Mouse (Mus musculus) intestine, embryonic 15.5 days (tissue): ENCODE data around the gene Alkbh6. TPM values are rescaled to one million over a fixed set of nuclear protein-coding genes. Genes with fewer than 3 reads are reported as not detected.

Source experiments
- ATAC-seq: fragments of 200-750 bp; cut with Nextera tagmentation; 2 replicates; pipeline ENCODE4 v1.8.0; 2017; ENCODE audit warnings: moderate TSS enrichment, moderate library complexity
- H3K27ac ChIP-seq: fragments of 300-500 bp; sonication (generic); 2 replicates; pipeline ENCODE4 v1.5.1; 2015; ENCODE audit warnings: mild to moderate bottlenecking, inconsistent platforms
- H3K27me3 ChIP-seq: fragments of 300-500 bp; sonication (generic); replicated peaks from 2 replicates; pipeline ENCODE4 v1.6.1; 2015; ENCODE audit warnings: inconsistent platforms
- H3K36me3 ChIP-seq: fragments of 300-500 bp; sonication (generic); 2 replicates; pipeline ENCODE4 v1.6.1; 2015; ENCODE audit warnings: inconsistent platforms
- H3K4me1 ChIP-seq: fragments of 300-500 bp; sonication (generic); replicated peaks from 2 replicates; pipeline ENCODE4 v1.6.1; 2015; ENCODE audit warnings: inconsistent platforms
- H3K4me2 ChIP-seq: fragments of 300-500 bp; sonication (generic); replicated peaks from 2 replicates; pipeline ENCODE4 v1.6.1; 2015; ENCODE audit warnings: mild to moderate bottlenecking, inconsistent platforms
- H3K4me3 ChIP-seq: fragments of 300-500 bp; sonication (generic); replicated peaks from 2 replicates; pipeline ENCODE4 v1.5.1; 2015; ENCODE audit warnings: inconsistent platforms
- H3K9ac ChIP-seq: fragments of 300-500 bp; sonication (generic); 2 replicates; pipeline ENCODE4 v1.6.1; 2015; ENCODE audit warnings: inconsistent platforms
- H3K9me3 ChIP-seq: fragments of 300-500 bp; sonication (generic); 2 replicates; pipeline ENCODE4 v1.6.1; 2016; ENCODE audit warnings: inconsistent platforms
- WGBS: fragments of 180-500 bp; shearing (Covaris S2); methylation state at CpG from one replicate; pipeline ENCODE4 v1.1.7; 2015; 5-methylcytosine and 5-hydroxymethylcytosine counted together
- polyA plus RNA-seq: library from polyadenylated mRNA; unstranded; fragments of >200 nt; fragmentation: Nextera tagmentation; extraction: Ambion mirVana; gene quantifications from 2 replicates; pipeline ENCODE4 v1.2.1, GENCODE M21; 2015

The Alkbh6 gene
- polyA plus RNA-seq, 1 experiment from 2014 or later = 63.9 TPM

- 58% methylated on average over 3 of the region's 3 CpGs for WGBS
- Histone ChIP-seq H3K4me1 (no peaks in the 10 kb centered on the region), H3K9ac (no peak overlapping the region), H3K36me3 (peaks cover 9% of the 10 kb centered on the region), H3K4me3 (no peak overlapping the region), H3K4me2 (no peak overlapping the region), H3K9me3 (no peaks in the 10 kb centered on the region), H3K27me3 (no peaks in the 10 kb centered on the region), H3K27ac (no peak overlapping the region)
- ATAC-seq = no peak
These were observed 7.6 kb upstream of the Alkbh6 start for GRCm38 (mm10) chr7:30300914-30301313.

- 91% methylated on average over 16 of the region's 16 CpGs for WGBS
- H3K4me1 ChIP-seq = peaks cover 12% of the 10 kb centered on the region
- H3K27me3 ChIP-seq = no peaks in the 10 kb centered on the region
- ATAC-seq = no peak
- H3K4me3 ChIP-seq = no peak overlapping the region
- H3K9me3 ChIP-seq = no peaks in the 10 kb centered on the region
- H3K4me2 ChIP-seq = no peak overlapping the region
- no peak overlapping the region for H3K27ac ChIP-seq
- H3K9ac ChIP-seq = no peak overlapping the region
- peaks cover 5% of the 10 kb centered on the region; the same call in 1 of the 2 replicates for H3K36me3 ChIP-seq
These were observed 2.3 kb upstream of the Alkbh6 start for GRCm38 (mm10) chr7:30306083-30306779.

GRCm38 (mm10) chr7:30309395-30310129 lies 1.0 kb downstream of the Alkbh6 start:
- Histone ChIP-seq H3K27ac (no peak overlapping the region), H3K36me3 (no peaks in the 10 kb centered on the region), H3K9ac (peak overlapping the region; percentile 51), H3K27me3 (no peaks in the 10 kb centered on the region), H3K4me2 (peak overlapping the region; percentile 84), H3K4me1 (peaks cover 15% of the 10 kb centered on the region), H3K9me3 (no peaks in the 10 kb centered on the region), H3K4me3 (peak overlapping the region; percentile 66)
- no peak for ATAC-seq
- 59% methylated on average over 15 of the region's 15 CpGs for WGBS

GRCm38 (mm10) chr7:30310136-30310535 lies 1.6 kb downstream of the Alkbh6 start:
- no peaks in the 10 kb centered on the region for H3K9me3 ChIP-seq
- no peak overlapping the region for H3K4me3 ChIP-seq
- peaks cover 18% of the 10 kb centered on the region for H3K4me1 ChIP-seq
- WGBS = 82% methylated on average over 12 of the region's 12 CpGs
- no peak for ATAC-seq
- no peak overlapping the region for H3K9ac ChIP-seq
- no peaks in the 10 kb centered on the region for H3K27me3 ChIP-seq
- H3K27ac ChIP-seq = no peak overlapping the region
- H3K36me3 ChIP-seq = no peaks in the 10 kb centered on the region
- no peak overlapping the region for H3K4me2 ChIP-seq

- WGBS = 50% methylated on average over 27 of the region's 27 CpGs
- Histone ChIP-seq H3K36me3 (no peaks in the 10 kb centered on the region), H3K4me3 (no peak overlapping the region), H3K9ac (no peak overlapping the region), H3K27ac (no peak overlapping the region), H3K4me2 (no peak overlapping the region), H3K9me3 (no peaks in the 10 kb centered on the region), H3K27me3 (no peaks in the 10 kb centered on the region), H3K4me1 (peaks cover 17% of the 10 kb centered on the region)
- ATAC-seq = no peak
These were observed 5.3 kb downstream of the Alkbh6 start for GRCm38 (mm10) chr7:30313666-30314320.

GRCm38 (mm10) chr7:30314721-30315155 lies 6.2 kb downstream of the Alkbh6 start, which contains the start of gene Syne4:
Syne4 (plus strand) TSS chr7:30314807.
- H3K36me3 ChIP-seq = no peaks in the 10 kb centered on the region
- H3K9me3 ChIP-seq = no peaks in the 10 kb centered on the region
- WGBS = 2% methylated on average over 9 of the region's 9 CpGs
- peak within 1 kb of the TSS; percentile 61 for H3K4me2 ChIP-seq
- H3K4me1 ChIP-seq = peaks cover 10% of the 10 kb centered on the region; the same call in 1 of the 2 replicates
- H3K9ac ChIP-seq = peak within 1 kb of the TSS; percentile 50
- peak; percentile 81 for ATAC-seq
- H3K27ac ChIP-seq = peak within 1 kb of the TSS; percentile 44; the same call in 1 of the 2 replicates
- H3K27me3 ChIP-seq = no peaks in the 10 kb centered on the region
- H3K4me3 ChIP-seq = peak within 1 kb of the TSS; percentile 47

GRCm38 (mm10) chr7:30315559-30316529 lies 7.3 kb downstream of the Alkbh6 start:
- peaks cover 14% of the 10 kb centered on the region; the same call in 1 of the 2 replicates for H3K4me1 ChIP-seq
- peak overlapping the region; percentile 50 for H3K9ac ChIP-seq
- no peak overlapping the region for H3K27ac ChIP-seq
- no peaks in the 10 kb centered on the region for H3K27me3 ChIP-seq
- peak overlapping the region; percentile 61 for H3K4me2 ChIP-seq
- WGBS = 65% methylated on average over 13 of the region's 13 CpGs
- H3K4me3 ChIP-seq = peak overlapping the region; percentile 47
- no peak for ATAC-seq
- H3K36me3 ChIP-seq = no peaks in the 10 kb centered on the region
- H3K9me3 ChIP-seq = no peaks in the 10 kb centered on the region

GRCm38 (mm10) chr7:30318142-30318541 lies 9.6 kb downstream of the Alkbh6 start:
- no peaks in the 10 kb centered on the region for H3K36me3 ChIP-seq
- H3K4me3 ChIP-seq = no peak overlapping the region
- no peaks in the 10 kb centered on the region for H3K27me3 ChIP-seq
- peaks cover 20% of the 10 kb centered on the region for H3K4me1 ChIP-seq
- no peak for ATAC-seq
- 96% methylated on average over 3 of the region's 3 CpGs for WGBS
- H3K9me3 ChIP-seq = no peaks in the 10 kb centered on the region
- no peak overlapping the region for H3K4me2 ChIP-seq
- no peak overlapping the region for H3K9ac ChIP-seq
- no peak overlapping the region for H3K27ac ChIP-seq

GRCm38 (mm10) chr7:30320946-30321345 lies 12.4 kb downstream of the Alkbh6 start:
- 74% methylated on average over 2 of the region's 2 CpGs for WGBS
- Histone ChIP-seq H3K4me3 (no peak overlapping the region), H3K27ac (0 out of 2 replicates have a peak overlapping the region, but pooled peaks have one; percentile 40), H3K9me3 (no peaks in the 10 kb centered on the region), H3K9ac (0 out of 2 replicates have a peak overlapping the region, but pooled peaks have one; percentile 4), H3K4me2 (peak overlapping the region; percentile 87), H3K36me3 (no peaks in the 10 kb centered on the region), H3K4me1 (peaks cover 10% of the 10 kb centered on the region), H3K27me3 (no peaks in the 10 kb centered on the region)
- ATAC-seq = no peak

GRCm38 (mm10) chr7:30321539-30322284 lies 13.2 kb downstream of the Alkbh6 start, which contains the start of gene E130208F15Rik:
E130208F15Rik (plus strand) TSS chr7:30321740.
- Histone ChIP-seq H3K9me3 (no peaks in the 10 kb centered on the region), H3K27ac (peak within 1 kb of the TSS; percentile 92), H3K4me1 (peaks cover 10% of the 10 kb centered on the region), H3K4me2 (peak within 1 kb of the TSS; percentile 87), H3K4me3 (peak within 1 kb of the TSS; percentile 85), H3K9ac (peak within 1 kb of the TSS; percentile 92), H3K36me3 (no peaks in the 10 kb centered on the region), H3K27me3 (no peaks in the 10 kb centered on the region)
- peak; percentile 74 for ATAC-seq
- under 1% methylated on average over 63 of the region's 63 CpGs for WGBS

- Histone ChIP-seq H3K4me1 (peaks cover 10% of the 10 kb centered on the region), H3K27ac (peak overlapping the region; percentile 92), H3K9me3 (no peaks in the 10 kb centered on the region), H3K4me2 (peak overlapping the region; percentile 87), H3K36me3 (no peaks in the 10 kb centered on the region), H3K27me3 (no peaks in the 10 kb centered on the region), H3K4me3 (peak overlapping the region; percentile 85), H3K9ac (peak overlapping the region; percentile 92)
- peak; percentile 98 for ATAC-seq
- under 1% methylated on average over 20 of the region's 20 CpGs for WGBS
These were observed 13.8 kb downstream of the Alkbh6 start for GRCm38 (mm10) chr7:30322285-30322667.
